Mouse (Mus musculus): ENCODE results near the gene Olfr1329.

- TF ChIP-seq TAL1 (IDR thresholded peaks at IDR 0.05; ENCODE audit: low read length), result no peak
- no peak for TF ChIP-seq GATA1 (IDR thresholded peaks at IDR 0.05; ENCODE audit: low read length)
Observed at GRCm38 (mm10) chr4:118901981-118902380, 15.3 kb downstream of the Olfr1329 start.

Measured in erythroblast, embryonic 14.5 days (primary cell).